Mouse (Mus musculus): Measurements from ENCODE around the gene H2al1b.

GRCm38 (mm10) chrX:11288306-11288882 lies 13.8 kb upstream of the H2al1b start:
- TF ChIP-seq CTCF (IDR thresholded peaks at IDR 0.05; ENCODE audit: control insufficient read depth, insufficient read depth, insufficient replicate concordance, low read depth, low read length) (no peak), POLR2A (IDR thresholded peaks at IDR 0.05; ENCODE audit: control insufficient read depth, low read depth, low read length) (no peak)
